Mouse (Mus musculus): ENCODE data around the gene Upk3b. TPM values are rescaled to one million over a fixed set of nuclear protein-coding genes. Genes with fewer than 3 reads are reported as not detected.

Gene Upk3b
- total RNA-seq, 2 experiments from 2014 or later: 0.14 TPM; not detected in 1

- DNase-seq: no peak
Measured at GRCm38 (mm10) chr5:136075076-136075475, 36.8 kb downstream of the Upk3b start.

GRCm38 (mm10) chr5:136076284-136076683 is 38.0 kb downstream of the Upk3b start:
- peak; percentile 23 for DNase-seq

- no peak for DNase-seq
Measured at GRCm38 (mm10) chr5:136077001-136077550, 38.8 kb downstream of the Upk3b start.

- DNase-seq: no peak
Measured at GRCm38 (mm10) chr5:136078136-136078535, 39.8 kb downstream of the Upk3b start.

- DNase-seq: no peak
Measured at GRCm38 (mm10) chr5:136082345-136082744, 44.0 kb downstream of the Upk3b start.

GRCm38 (mm10) chr5:136083669-136084107 is 45.4 kb downstream of the Upk3b start, which contains the start of gene Rasa4:
Gene Rasa4, plus strand, starts transcription at chr5:136083916.
- DNase-seq: peak; percentile 88

- DNase-seq: no peak
Measured at GRCm38 (mm10) chr5:136084144-136084881, 46.0 kb downstream of the Upk3b start.

GRCm38 (mm10) chr5:136084891-136085651 is 46.8 kb downstream of the Upk3b start:
- peak; percentile 31 for DNase-seq

GRCm38 (mm10) chr5:136086290-136086689 is 48.0 kb downstream of the Upk3b start:
- no peak for DNase-seq

GRCm38 (mm10) chr5:136088821-136089575 is 50.7 kb downstream of the Upk3b start:
- DNase-seq: no peak

GRCm38 (mm10) chr5:136091927-136092326 is 53.6 kb downstream of the Upk3b start:
- no peak for DNase-seq

- no peak for DNase-seq
Measured at GRCm38 (mm10) chr5:136094249-136095010, 56.1 kb downstream of the Upk3b start.

- DNase-seq: no peak
Measured at GRCm38 (mm10) chr5:136095089-136095488, 56.8 kb downstream of the Upk3b start.

Other genes with a start within 250 kb of the Upk3b start
- under 1 TPM; 0.09 to 0.11 TPM for gene Srrm3, start 231.6 kb upstream of the Upk3b start, total RNA-seq (2021)
- 100 to 1,000 TPM; 357 to 451 TPM for gene Hspb1, start 150.6 kb upstream of the Upk3b start, total RNA-seq (2021)
- 100 to 1,000 TPM; 302 to 322 TPM for gene Ywhag, start 103.9 kb upstream of the Upk3b start, total RNA-seq (2021)
- gene Ssc4d, start 64.0 kb upstream of the Upk3b start, total RNA-seq (2021): 1 to 10 TPM in 1 of 2 experiments, under 1 TPM in 1; 0.78 to 1.1 TPM
- gene Zp3, start 58.4 kb upstream of the Upk3b start, total RNA-seq (2021): not detected
- 1 to 10 TPM; 7.7 to 9.2 TPM for gene Dtx2, start 43.7 kb upstream of the Upk3b start, total RNA-seq (2021)
- gene Upk3bl, start 16.0 kb downstream of the Upk3b start, total RNA-seq (2021): not detected
- 10 to 100 TPM; 12.9 to 20.5 TPM for gene Rasa4, start 45.4 kb downstream of the Upk3b start, total RNA-seq (2021)
- gene Polr2j, start 78.1 kb downstream of the Upk3b start, total RNA-seq (2021): 10 to 100 TPM; 71.2 to 75.6 TPM
- 1 to 10 TPM; 4.9 to 7.4 TPM for gene Lrwd1, start 97.6 kb downstream of the Upk3b start, total RNA-seq (2021)
- gene Alkbh4, start 97.7 kb downstream of the Upk3b start, total RNA-seq (2021): 1 to 10 TPM; 5.0 to 6.2 TPM
- gene Orai2, start 132.2 kb downstream of the Upk3b start, total RNA-seq (2021): 1 to 10 TPM; 4.9 to 7.8 TPM
- 10 to 100 TPM; 26.9 to 28.2 TPM for gene Prkrip1, start 160.5 kb downstream of the Upk3b start, total RNA-seq (2021)
- gene Sh2b2, start 208.1 kb downstream of the Upk3b start, total RNA-seq (2021): 10 to 100 TPM; 10.3 to 11.5 TPM